Mouse (Mus musculus) gastrocnemius, adult 18-20 months (tissue): Measurements from ENCODE around the gene Dnajb1. TPM values are rescaled to one million over a fixed set of nuclear protein-coding genes. Genes with fewer than 3 reads are reported as not detected.
"Not testable (repeated sequence)": the region's sequence is repeated elsewhere in the genome, so short reads cannot be mapped to it uniquely, and the experiment has no call there.

Experiments used
- DNase-seq: peaks from one replicate; pipeline ENCODE4 v3.0.0; 2021; ENCODE audit warnings: low spot score
- long read RNA-seq, 2 experiments: library from polyadenylated mRNA; stranded (forward); transcript quantifications; one replicate each; pipeline ENCODE4 v2.0.0; 2021
- total RNA-seq, 2 experiments: library from RNA; stranded (reverse); gene quantifications; 2 replicates each; pipeline ENCODE4 v1.2.3; 2021

Dnajb1 gene
- 10 to 100 TPM in 1 of 2 experiments, 1 to 10 TPM in 1; 5.9 to 16.7 TPM for total RNA-seq
- long read RNA-seq, experiment 1, transcript Dnajb1-201 (3 exons, 2,996 nt) = major isoform, 27 of 28 reads
- long read RNA-seq, experiment 1, partial matches to known transcripts = 1 of 28 reads
- long read RNA-seq, experiment 1, other reads (novel, unspliced or antisense) = 0 of 28 reads
- long read RNA-seq, experiment 2, transcript Dnajb1-201 (3 exons, 2,996 nt) = major isoform, 13 of 13 reads
- long read RNA-seq, experiment 2, partial matches to known transcripts = 0 of 13 reads
- long read RNA-seq, experiment 2, other reads (novel, unspliced or antisense) = 0 of 13 reads

DNA sequence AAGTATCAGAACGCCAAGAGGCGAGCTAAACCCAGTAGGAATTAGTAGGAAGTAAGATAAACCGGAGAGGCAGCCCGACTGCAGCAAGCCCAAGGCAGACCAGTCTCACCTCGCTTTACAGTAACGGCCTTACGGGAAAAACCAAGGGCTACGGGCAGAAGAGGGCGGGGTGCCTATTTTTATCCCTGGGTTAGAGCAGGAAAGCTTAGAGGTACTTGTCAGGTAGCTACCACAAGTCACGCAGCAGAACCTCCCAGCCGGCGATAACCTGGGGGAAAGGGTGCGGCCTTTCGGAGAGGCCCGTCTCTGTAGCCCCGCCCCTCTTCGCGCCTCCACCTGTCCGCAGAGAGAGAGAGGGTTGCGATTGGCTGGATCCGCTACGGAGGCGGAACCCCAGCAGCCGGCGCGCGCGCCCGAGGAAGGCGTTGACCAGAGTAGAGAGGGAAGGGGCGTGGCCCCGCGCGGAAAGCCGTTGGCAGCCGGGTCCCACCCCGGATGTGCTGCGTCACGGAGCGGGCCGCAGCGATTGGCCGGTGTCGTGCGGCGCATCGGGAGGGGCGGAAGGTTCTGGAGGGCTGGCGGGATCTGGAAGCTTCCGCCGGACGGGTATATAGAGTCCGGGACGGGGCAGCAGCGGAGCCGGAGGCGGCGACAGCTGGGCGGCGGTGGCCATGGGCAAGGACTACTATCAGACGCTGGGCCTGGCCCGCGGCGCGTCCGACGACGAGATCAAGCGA is at the start of gene Dnajb1, which contains the start of gene Tecr:
TSS of gene Dnajb1 (plus strand) at position 533 of the 737 bp plus-strand sequence.
TSS of gene Tecr (minus strand) at position 311 of the 737 bp plus-strand sequence.
- peak; percentile 99 for DNase-seq

DNA sequence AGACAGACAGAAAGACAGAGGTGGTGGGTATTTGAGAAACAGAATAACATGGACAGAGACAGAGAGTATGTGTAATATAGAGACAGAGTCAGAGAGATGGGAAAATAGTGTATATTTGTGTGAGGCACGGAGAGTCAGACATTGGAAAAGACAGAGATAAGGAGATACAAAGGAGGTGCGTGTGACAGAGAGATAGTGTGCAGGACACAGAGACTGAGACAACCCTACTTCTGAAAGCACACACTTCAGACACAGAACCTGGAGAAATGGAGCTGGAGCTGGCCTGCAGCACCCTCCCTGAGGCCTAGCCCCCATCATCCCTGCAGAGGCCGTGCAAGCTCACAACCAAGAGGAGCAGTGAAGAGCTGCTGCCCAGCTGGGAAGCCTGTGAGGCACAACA is 45.3 kb upstream of the Dnajb1 start:
- DNase-seq = no peak

DNA sequence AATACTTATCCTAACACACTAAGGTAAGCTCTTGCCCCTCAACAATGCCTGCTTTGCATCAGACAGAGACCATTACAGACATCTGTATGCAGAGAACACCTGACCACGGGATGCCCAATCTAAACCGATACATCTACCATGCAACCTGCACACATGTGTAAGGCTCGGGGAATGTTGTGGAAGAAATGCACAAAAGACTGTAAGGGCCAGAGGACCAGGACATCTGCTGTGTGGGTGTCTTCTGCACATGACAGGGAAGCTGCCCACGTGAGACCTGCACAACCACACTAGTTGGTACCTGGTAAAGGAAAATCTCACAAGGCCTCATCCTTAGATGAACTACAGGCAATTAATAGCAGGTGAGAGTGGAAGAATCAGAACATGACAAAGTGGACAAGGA is 44.7 kb upstream of the Dnajb1 start:
- DNase-seq = no peak

DNA sequence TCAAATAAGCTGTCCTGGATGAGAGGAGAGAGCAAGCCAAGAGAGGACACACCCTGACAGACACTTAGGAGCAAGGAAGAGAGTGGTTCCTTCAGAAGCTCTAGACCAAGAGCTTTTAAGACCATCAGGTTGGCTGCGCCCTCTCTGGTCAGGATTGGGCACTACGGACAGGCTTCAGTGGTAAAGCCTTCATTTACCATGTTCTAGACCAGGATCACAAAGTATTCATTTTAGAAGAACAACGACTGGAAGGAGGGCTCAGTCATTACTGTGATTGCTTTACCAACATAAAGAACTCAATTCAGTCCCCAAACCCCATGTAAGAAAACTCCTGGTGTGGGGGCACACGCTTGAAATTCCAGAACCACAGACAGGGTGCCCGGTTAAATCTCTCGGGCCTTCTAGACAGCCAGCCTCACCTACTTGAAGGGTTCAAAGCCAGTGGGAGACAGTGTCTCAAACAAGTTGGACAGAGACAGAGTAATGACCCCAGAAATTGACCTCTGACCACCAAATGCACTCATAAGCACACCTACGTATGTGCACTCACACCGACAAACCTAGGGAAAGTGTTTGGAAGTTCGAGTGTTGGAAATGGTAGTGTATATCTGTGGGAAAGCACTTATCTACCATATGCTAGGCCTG is 42.1 kb upstream of the Dnajb1 start:
- DNase-seq = no peak

DNA sequence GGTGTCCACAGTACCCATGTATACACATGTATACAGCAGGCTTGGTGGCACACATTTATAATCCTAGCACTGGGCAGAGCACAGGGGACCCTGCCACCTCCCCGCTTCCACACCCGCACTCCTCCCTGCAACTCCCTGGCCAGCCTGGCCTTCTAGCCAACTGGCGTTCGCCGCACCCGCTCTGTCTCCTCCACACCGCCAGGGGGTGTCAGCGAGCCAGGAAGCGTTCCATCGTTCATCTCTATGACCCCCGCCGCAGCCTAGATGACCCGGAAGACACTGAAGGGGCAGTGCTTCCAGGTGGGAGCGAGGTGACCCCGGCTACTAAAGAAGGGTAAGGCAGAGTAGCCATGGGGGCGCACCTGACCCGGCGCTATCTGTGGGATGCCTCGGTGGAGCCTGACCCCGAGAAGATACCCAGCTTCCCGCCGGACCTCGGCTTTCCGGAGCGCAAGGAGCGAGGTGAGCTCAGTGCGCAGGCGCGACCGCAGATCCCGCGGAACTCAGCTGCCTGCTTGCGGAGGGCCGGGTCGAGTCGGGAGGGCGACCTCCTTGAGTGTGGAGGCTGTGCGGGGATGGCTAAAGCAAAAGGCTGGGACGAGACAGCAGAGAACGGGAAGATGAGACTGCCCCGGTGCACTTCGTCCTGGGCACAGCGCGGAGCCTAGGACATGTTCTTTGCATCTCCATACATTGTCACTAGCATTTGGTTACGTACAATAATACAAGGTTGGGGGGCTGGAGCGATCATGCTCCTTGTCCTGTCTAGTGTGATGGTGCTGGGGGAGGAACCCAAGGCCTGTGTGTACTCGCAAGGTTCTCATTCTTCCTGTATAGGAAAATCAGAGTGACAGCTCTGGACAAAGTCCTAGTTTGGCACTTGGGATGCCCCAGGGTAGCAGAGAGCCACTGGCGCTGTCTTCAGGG is 41.3 kb upstream of the Dnajb1 start, which contains the start of gene Ndufb7:
TSS of gene Ndufb7 (plus strand) at position 203 of the 927 bp plus-strand sequence.
- DNase-seq = peak; percentile 97

DNA sequence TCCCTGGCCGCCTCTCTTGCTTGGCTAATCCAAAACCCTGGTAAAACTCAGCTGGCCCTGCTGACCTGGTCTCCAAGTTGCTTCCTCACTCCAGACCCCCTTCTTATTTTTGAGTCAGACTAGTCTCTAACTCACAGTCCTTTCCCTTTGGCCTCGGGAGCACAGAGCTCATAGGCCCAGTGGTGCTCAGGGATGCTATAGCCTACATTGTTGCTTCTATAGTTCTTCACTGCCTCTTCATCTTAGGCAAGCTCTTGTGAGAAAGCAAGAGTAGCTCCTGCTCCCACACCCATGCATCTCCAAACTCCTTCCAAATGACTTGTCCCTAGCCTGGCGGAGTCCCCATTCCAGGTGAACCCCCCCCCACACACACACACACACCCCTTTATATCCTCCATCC is 40.3 kb upstream of the Dnajb1 start:
- DNase-seq = no peak

DNA sequence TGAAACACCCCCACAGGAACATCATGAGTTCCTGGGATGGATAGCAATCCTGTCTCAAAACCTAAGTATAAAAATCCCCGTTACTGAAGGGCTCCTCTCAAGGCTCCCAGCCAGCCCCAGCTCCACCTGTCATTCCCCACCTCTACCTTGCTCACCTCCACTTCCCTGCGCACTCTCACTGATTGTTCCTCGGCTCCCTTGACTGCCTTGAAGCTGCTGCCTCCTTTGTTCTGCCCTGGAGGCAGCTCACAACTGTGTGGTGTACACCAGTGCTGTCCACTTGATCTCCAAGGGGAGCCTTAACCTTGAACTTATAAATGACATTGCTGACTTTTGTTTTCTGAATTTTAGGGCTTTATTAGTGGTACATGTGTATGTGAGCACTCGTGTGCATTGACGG is 39.9 kb upstream of the Dnajb1 start:
- DNase-seq = no peak

DNA sequence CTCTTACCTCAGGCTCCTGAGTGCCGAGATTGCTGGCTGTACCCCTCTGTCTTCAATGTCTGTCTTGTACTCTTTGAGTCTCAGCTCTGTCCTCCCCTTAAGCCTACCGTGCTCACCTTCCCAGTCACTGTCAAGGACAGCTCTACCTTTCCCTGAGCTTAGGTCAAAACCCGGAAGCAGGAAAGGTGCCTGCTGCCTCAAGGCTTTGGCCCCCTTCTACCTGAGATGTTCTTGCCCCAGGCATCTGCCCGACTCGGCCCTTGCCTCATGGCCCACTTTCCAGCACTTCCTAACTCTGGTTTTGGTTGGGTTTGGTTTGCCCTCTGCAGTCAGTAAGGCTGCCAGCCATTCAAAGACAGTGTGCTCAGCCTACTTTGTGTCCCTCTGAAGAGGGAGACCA is 39.2 kb upstream of the Dnajb1 start:
- DNase-seq = no peak

DNA sequence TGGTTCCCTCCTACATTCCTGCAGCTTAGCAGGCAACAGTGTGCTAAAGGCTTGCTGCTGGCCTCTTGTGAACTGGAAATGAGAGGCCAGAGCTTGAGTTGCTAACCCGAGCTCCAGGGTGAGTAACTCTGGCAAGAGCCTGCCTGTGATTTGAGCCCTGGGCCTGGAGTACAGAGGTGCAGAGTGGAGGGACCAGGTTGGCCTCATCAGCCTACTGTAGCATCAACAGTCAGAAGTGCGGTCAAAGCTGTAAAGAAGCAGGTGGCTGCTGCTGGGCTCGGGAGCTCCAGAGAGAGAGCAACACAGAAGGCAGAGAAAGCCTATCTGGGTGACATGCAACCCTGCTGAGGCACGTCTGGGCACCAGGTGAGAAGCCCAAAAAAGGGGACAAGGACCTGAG is 38.8 kb upstream of the Dnajb1 start:
- DNase-seq = no peak

DNA sequence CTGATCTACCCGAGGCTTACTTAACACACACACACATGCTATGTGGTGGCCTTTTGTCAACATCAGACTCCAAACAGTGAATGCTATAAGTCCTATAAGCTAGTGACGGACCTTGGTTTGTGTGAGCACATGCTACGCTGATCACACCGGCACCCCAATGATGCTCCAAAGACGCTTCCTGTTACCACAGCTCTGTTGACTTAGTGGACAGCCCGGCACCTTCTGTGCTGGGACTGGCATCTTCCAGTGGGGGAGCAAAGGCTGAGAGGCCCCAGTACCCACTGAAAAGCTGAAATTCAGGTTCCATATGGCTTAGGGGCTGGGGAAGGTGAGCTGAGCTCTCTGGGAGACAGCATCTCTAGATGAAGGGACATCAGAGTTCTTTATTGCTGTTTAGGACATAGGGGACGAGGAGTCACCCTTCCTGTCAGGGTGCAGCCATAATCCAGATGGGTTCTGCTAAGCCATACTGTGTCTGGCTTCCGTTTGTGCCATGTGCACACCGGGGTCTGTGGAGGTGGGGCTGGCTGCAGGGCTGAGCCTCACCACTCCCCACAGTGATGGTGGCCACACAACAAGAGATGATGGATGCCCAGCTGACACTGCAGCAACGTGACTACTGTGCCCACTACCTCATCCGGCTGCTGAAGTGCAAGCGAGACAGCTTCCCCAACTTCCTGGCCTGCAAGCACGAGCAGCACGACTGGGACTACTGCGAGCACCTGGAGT is 37.6 kb upstream of the Dnajb1 start:
- DNase-seq = no peak

DNA sequence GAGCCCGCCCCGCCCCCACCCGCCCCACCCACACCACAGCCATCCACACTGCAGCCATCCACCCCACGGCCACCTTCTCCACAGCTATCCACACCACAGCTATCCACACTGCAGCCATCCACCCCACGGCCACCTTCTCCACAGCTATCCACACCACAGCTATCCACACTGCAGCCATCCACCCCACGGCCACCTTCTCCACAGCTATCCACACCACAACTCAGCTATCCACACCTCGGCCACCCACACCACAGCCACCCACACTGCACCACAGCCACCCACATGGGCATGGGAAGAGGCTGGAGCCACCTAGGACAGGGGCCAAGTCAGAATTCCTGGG is 37.0 kb upstream of the Dnajb1 start:
- not testable (repeated sequence) for DNase-seq

DNA sequence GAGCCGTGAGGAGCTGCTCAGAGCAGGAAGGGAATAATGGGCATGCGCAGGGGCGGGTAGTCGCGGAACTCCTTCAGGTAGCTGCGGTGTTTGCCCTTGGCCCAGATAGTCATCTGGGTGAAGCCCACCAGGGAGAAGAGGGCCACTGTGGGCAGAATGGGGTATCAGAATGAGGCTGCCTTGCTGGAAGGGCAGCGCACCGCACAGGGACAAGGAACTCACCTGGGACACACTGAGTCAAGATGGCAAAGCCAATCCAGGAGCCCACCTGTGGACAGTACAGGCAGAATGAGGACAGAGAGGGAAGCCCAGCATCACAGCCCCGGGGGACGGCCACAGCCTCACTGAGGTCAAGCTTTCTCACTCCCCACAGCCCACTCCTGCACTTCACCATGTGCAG is 36.2 kb upstream of the Dnajb1 start:
- DNase-seq = no peak

DNA sequence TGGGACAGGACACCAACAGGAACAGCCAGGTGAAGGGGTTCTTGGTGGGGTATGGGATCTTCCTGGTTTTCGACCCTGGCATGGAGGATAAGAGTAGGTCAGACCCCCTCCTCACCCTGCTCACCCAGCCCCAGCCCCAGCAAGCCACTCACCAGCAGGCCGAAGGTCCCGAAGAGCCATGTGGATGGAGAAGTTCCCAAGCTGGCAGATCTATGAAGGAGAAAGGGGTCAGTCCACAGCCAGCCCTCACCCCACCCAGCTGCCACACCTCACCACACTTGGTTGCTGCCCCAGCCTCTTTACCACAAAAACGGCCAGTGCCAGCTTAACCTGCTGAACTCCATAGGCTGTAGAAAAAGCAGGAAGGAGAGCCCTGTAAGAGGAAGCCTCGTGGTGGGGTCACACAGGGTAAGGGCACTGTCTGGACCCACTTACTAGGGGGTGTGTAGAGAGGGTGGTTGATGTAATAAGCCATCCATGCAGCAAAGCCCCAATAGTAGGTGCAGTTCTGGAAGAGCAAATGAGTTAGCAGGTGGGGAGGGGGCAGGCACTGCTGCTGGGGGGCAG is 35.7 kb upstream of the Dnajb1 start:
- DNase-seq = no peak

DNA sequence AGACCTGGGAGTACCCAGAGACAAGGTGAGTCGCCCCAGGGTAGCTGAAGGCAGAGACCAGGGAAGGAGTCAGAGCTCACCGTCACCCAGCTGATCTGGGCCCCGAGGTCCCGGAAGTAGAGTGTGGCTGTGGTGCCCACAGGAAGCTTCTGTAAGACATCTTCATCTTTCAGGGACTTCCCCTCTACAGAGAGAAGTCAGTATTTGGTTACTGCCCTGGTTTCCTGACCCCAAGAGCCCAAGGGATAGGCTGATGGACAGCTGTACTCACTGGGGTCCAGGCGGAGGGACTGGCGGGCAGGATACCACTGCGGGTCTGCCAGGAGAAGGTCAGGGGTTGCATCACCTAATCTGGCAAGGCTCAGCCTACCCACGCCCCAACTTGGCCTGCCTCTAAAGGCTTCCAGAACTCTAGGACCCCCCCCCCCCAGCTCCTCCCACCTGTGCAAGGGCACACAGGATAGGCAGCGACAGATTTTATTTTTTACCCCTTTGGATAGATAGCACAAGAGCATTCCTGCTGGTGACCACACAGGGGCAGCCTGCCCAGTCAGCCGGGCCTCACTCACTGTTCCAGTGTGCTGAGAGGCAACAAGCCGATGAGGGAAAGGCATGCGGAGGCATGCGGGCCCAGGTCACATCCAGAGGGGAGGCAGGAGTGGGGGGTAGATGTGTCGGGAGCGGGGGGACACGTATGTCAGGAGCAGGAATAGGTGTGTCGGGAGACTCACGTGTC is 34.7 kb upstream of the Dnajb1 start:
- peak; percentile 68 for DNase-seq

DNA sequence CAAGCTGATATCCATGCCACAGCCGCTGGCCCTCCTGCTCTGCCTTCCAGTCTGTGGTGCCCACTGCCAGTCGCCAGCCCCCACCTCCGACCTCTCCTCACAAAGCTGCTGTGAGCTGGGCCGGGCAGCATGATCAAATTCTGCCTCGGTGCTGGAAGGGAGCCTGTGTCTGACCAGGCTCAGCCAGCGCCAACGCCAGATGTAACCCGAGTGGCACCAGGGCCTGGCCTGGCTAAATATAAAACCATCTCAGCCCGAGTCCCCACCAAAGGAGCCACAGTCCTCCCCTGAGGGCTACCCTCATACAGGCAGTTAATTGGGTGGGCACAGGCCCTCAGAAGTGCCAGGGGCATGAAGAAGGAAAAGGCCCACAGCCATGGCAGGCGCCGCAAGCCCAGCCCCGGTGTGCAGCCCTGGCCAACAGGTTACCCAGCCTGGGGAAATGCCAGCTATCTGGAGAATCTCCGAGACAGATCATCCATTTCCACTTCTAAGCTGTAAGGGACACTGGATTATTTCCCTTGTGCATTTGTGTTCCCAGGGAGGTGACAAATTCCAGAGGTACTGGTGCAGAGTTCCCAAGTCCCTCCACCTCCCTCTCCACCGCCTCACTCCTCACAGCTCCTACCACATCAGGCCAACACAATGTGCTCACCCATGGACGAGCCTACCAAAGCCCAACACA is 33.2 kb upstream of the Dnajb1 start:
- DNase-seq = peak; percentile 82

DNA sequence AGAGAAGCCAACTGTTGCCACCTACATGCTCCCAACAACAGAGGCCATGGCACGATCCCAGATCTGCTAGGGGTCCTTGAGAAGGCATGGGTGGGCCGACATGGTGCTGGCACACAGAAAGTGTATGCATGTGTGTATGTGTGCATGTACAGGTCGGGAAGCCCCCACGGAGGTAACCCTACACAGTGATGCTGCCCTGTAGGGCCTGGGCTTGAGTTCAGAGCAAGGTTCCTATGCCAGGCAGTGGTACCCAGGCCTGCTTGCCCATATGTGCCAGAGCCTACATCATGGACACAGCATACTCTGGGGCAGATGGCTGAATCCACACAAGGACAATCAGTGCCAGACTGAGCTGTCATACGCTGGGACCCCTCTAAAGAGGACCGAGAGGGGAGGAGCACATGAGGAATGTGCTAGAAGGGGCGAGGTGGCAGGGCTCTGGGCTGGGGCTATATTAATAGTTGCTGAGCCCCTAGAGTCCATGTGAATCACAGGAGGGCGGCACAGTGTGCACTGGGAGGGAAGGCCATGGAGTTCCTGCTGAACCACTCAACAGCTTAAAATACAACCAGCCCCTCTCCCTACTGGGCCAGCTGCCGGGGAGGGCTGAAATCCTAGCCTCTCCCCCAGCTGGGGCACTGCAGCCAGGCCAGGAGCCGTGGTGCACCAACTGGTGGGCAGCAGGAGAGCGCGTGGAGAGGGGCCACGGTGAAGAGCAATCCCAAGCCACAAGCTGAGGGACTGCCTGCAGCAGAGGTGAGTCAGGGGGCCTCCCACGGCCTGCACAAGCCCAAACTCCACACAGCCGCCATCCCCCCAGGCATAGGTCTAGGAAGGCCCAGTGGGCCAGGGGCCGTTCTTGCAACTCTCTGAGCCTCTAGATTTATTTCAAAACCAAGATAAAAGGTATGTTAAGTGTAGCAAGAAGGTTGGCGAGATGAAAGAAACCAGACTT is 32.2 kb upstream of the Dnajb1 start:
- peak; percentile 88 for DNase-seq

DNA sequence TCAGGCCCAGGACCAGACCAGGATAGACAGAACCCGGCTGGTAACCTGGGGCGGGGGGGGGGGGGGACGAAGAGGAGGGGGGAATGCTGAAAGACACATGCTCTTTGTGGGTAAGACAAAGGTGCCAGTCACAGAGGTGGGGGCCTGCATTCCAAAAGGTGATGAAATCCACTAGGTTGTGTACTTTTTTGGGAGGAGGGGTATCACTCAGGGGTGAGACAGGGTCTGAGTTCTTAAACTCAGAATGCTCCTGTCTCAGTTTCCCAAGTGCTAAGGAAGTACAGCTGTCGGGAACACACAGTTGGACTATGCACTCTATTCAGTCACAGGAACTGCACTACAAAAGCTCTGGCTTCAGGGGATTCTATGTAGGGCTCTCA is 31.5 kb upstream of the Dnajb1 start:
- DNase-seq = no peak

DNA sequence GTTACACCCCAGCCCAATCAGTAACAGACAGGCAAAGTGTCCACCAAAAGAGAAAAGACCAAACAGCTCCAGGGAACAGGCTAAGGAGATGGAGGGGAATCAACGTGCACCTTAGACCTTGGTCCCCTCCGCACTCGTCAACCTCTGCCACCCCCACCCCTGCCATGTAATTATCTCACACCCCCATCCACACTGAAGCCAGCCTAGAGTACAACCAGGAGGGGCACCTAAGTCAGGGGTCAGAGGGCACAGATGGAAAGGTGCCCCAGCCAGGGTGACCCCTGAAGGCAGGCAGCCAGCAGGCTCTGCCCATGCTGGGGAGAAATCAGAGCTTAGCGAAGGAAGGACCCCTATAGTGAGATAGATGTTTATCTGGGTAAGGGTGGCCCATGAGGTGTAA is 31.1 kb upstream of the Dnajb1 start:
- no peak for DNase-seq
